Mouse (Mus musculus): ENCODE data around the gene Gm21764. TPM values are rescaled to one million over a fixed set of nuclear protein-coding genes. Genes with fewer than 3 reads are reported as not detected.
"Not testable (repeated sequence)": the region's sequence is repeated elsewhere in the genome, so short reads cannot be mapped to it uniquely, and the experiment has no call there.

The Gm21764 gene
- total RNA-seq (2022): not detected

DNA sequence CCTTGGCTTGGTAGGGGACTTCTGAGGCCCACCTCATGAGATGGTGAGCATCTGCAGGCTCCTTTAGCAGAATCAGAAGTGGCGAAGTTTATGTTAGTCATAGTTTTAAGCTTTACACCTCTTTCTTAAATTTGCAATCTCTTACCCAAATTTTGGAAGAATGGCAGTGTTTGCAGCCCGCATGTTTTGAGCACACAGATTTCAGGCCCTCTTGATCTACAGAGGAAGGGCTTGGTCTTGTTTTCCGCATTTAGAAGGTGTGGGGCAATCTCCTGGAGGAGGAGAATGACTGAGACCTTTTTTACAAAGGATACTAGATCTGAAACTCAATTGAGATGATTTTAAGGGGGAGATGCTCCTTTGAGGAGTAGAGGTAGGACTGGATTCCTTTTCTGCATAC lies at the start of gene Gm21764:
TSS of gene Gm21764 (minus strand) at position 101 of the 400 bp plus-strand sequence.
- not testable (repeated sequence) for DNase-seq (ENCODE audit: low spot score in 2 of 2)

DNA sequence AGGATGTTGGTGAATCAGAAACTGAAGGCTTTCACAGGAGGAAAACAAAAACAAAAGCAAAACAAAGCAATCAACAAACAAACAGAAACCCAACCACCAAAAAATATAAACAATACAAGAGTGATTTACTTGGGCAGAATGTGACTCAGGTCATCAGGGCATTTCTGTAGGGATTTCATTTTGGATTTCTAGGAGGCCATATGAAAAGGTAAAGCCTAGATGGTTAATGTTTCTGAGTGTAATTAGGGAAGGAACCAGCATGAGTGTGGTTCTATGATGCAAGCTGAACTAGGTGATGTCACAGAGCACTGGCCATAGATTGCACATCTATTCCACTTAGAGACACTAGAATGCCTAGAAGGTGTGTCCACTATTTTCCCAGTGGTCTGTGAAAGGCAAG lies 27.2 kb upstream of the Gm21764 start, which contains the start of gene Ssty1:
TSS of gene Ssty1 (plus strand) at position 301 of the 400 bp plus-strand sequence.
- DNase-seq (ENCODE audit: low spot score in 2 of 2): not testable (repeated sequence)

Other genes starting within 250 kb of the Gm21764 start
- gene Gm21904, start 215.5 kb downstream of the Gm21764 start, total RNA-seq (2022): not detected
- gene Gm20772, start 187.1 kb downstream of the Gm21764 start, total RNA-seq (2022): not detected
- gene Gm20831, start 187.1 kb downstream of the Gm21764 start, total RNA-seq (2022): not detected
- gene Srsy, start 124.5 kb downstream of the Gm21764 start, total RNA-seq (2022): not detected
- gene Ssty1, start 27.3 kb upstream of the Gm21764 start, total RNA-seq (2022): not detected